Mouse (Mus musculus): ENCODE data around the gene Cdk5r1.
"Not testable (repeated sequence)": the region's sequence is repeated elsewhere in the genome, so short reads cannot be mapped to it uniquely, and the experiment has no call there.

Gene Cdk5r1

DNA sequence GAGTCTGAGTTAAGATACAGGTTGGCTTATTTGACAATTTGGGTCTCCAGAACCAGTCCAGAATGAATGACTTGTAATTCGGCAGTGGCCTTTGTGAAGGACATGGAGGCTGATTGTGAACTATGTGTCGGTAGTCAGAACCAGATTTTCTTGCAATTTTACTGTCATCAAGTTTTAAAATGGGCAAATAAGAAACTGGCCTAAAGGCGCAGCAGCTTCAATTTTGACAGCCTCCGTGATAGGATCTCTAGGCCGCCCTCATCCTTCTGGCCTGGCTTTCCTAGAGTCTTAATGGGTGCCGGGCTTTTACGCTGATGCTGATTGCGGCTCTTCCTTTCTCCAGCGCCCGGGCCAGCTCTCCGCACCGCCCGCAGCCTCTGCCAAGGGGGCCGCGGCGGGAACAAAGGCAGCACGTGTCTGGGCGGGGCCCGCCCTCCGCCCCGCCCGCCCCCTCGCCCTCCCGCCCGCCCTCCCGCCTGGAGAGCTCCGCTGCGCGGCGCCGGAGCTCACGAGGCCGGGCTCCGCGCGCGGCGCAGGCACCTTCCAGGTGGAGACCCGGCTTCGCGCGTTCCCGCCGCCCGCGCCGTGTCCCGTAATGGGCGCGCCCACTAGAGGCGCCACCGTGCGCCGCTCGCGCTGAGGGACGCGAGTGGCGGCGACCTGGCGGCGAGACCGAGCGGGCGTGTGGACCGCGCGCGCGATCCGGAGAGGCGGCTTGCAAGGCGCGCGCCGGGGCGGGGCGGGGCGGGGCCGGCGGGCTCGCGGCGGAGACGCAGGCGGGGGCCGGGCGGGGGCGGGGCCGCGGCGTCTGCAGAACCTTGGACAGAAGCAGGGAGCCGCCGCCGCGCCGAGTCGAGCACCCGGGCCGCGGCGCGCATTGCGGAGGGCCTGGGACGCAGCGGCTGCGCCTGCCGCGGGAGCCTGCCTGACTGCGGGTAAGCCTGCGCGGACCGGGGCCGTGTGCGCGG is at the start of gene Cdk5r1:
Gene Cdk5r1, plus strand, starts transcription at position 802 of the 968 bp plus-strand sequence.
- peak; percentile 65 to 88 for DNase-seq (ENCODE audit: low spot score in 2 of 2)

DNA sequence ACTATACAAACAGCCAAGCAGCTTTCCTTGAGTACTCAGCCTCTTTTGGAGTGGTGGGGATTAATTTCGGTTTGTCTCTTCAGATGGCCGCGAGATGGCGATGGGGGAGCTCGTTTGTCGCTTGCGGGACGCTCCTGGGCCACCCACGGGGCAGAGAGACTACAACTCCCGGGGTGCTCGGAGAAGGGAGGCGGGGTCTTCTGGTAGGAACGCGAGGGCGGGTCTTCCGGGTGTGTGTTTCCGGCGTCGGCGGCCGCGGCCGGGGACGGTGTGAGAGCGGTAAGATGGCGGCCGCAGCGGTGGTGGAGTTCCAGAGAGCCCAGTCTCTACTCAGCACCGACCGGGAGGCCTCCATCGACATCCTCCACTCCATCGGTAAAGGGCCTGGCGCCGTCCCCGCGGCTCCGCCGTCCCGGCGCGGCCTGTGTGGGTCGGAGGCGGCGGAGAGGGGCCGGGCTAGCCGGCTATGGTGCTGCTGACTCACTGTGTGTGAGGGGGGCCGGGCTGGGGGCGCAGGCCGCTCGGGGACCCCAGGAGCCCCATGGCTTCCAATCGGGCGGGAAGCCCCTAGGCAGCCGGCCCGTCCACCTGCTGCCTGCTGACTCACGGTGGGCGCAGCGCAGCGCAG is 48.3 kb upstream of the Cdk5r1 start, which contains the start of gene Psmd11:
Gene Psmd11, plus strand, starts transcription at position 235 of the 628 bp plus-strand sequence.
- DNase-seq (ENCODE audit: low spot score in 2 of 2) = peak; percentile 92 to 95

GRCm38 (mm10) chr11:80429009-80429475 is 47.8 kb upstream of the Cdk5r1 start:
- DNase-seq (ENCODE audit: low spot score in 2 of 2) = peak; percentile 16 to 24

DNA sequence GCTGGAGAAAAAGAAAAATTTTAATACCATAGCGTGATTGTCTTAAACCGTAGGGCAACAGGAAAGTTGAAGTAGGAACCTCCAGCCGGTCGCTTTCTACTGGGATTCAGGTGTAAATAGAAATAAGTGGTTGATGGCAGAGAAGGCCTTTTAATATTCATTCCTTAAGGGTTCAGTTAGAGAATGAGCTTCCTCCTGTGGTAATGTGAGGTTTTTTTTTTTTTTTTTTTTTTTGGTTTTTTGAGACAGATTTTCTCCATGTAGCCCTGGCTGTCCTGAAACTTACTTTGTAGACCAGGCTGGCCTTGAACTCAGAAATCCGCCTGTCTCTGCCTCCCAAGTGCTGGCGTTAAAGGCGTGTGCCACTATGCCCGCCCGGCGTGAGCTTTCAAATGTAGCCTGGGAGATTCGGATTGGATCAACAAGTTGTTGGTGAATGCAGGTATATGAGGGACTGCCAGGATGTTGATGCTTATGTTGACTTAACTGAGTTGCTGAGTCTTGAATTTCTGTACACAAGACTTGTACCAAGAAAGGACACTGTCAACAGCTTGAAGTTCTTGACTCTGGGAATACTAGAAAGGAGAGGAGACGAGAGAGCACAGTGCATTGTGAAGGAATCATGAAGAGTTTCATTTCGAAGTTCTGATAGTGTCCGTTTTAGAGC is 47.2 kb upstream of the Cdk5r1 start:
- no peak for DNase-seq (ENCODE audit: low spot score in 2 of 2)

DNA sequence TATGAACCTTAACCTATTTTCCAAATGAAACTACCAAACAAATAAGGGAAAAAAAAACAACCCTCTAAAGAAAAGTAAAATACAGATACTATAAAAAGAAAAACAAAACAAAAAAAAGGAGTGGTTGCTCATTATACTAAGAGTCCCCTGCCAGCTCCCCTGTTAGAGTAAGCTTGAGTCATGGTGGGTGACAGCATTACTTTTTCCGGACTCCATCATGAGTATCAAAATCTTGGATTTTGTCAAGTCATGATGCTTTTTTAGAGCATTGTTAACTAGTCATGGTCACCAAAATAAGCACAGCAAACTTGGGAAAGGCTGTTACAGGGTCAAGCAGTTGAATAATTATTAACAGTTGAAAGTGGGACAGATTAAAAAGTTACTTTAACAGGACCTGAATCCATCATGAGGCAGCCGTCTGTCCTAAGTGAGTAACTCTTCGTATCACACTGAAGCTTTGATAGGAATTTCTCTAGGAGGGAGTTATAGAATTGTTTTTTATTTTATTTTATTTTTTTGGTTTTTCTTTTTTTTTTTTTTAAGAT is 46.4 kb upstream of the Cdk5r1 start:
- no peak for DNase-seq (ENCODE audit: low spot score in 2 of 2)

DNA sequence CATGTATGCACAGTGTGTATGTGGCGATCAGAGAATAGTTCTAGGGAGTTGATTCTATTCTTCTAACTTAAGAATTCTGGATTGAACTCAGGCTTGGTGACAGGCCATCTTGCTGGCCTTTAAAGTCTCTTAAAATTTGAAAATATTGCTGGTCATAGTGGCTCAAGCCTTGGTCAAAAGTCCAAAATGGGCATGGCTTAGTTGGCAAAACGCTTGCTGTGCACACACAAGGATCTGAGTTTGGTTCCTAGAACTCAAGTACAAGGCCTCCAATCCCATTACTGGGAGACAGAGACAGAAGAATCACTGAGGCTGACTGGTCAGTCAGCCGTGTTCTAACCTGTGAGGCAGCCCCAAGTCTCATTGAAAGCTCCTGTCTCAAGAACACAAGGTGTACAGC is 29.9 kb upstream of the Cdk5r1 start:
- DNase-seq (ENCODE audit: low spot score in 2 of 2) = no peak

GRCm38 (mm10) chr11:80449859-80450258 is 27.0 kb upstream of the Cdk5r1 start:
- DNase-seq (ENCODE audit: low spot score in 2 of 2) = no peak

- no peak for DNase-seq (ENCODE audit: low spot score in 2 of 2)
Observed at GRCm38 (mm10) chr11:80452242-80452641, 24.6 kb upstream of the Cdk5r1 start.

DNA sequence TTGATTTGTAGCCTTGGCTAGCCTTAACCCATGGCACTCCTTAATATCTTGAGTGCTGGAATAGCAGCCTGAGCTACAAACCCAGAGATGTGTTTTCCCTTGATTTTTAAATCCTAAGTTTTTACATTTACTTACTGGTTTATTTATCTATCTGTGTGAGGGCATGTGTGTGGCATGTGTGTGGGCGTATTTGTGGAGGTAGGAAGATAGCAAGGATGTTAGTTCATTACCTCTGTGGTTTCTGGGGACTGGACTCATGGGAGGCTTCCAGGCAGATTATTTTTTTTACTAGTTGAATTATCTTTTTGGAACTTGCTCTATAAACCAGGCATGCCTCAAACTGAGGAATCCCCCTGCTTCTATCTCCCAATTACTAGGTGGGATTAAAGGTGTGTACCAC is 23.6 kb upstream of the Cdk5r1 start:
- no peak for DNase-seq (ENCODE audit: low spot score in 2 of 2)

DNA sequence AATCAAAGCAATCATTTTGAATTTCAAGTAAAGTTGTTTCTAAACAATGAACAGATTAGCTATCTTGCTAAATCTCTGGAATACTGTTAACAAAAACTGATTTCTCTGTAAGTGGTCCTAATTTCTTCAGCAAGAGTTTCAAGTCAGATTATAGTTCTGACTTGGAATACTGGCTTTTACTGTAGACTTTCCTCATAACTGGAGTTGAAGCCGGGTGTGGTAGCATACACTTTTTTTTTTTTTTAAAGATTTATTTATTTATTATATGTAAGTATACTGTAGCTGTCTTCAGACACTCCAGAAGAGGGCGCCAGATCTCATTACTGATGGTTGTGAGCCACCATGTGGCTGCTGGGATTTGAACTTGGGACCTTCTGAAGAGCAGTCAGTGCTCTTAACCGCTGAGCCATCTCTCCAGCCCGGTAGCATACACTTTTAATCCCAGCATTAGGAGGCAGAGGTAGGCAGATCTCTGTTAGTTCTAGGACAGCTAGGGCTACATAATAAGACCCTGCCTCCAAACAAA is 13.2 kb upstream of the Cdk5r1 start:
- DNase-seq (ENCODE audit: low spot score in 2 of 2) = not testable (repeated sequence)

- DNase-seq (ENCODE audit: low spot score in 2 of 2) = no peak
Observed at GRCm38 (mm10) chr11:80471836-80472605, 4.8 kb upstream of the Cdk5r1 start.

DNA sequence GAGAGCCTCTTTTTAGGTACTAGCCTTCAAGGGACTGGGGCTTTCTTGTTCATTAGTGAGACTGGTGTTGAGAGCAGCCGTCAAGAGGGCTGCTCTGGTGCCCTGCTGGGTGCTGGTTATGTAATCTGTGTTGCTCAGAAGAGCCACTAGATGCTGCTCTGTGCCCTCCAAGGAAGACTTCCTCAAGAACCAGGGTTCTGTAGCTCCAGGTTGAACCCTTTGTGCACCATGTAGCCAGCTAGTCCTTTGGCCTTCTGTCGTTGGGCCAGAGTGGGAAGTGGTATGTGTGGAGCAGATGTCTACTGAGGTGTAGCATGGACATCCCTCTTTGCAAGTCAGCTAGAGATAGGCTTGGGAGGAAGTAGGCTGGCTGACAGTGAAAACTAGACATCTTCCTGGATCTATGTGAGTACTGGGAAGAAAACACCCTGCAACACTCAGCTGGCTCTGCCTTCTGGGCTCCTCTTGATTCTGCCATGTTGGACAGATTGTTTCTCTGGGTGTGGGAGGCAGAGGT is 2.6 kb upstream of the Cdk5r1 start:
- peak in 1 of 2 experiments; percentile 18 for DNase-seq (ENCODE audit: low spot score in 2 of 2)

- DNase-seq (ENCODE audit: low spot score in 2 of 2) = no peak
Observed at GRCm38 (mm10) chr11:80474846-80475245, 2.0 kb upstream of the Cdk5r1 start.

GRCm38 (mm10) chr11:80475544-80475943 is 1.3 kb upstream of the Cdk5r1 start:
- DNase-seq (ENCODE audit: low spot score in 2 of 2) = no peak

GRCm38 (mm10) chr11:80477341-80478199 is 747 bp downstream of the Cdk5r1 start:
- peak in 1 of 2 experiments; percentile 21 for DNase-seq (ENCODE audit: low spot score in 2 of 2)

DNA sequence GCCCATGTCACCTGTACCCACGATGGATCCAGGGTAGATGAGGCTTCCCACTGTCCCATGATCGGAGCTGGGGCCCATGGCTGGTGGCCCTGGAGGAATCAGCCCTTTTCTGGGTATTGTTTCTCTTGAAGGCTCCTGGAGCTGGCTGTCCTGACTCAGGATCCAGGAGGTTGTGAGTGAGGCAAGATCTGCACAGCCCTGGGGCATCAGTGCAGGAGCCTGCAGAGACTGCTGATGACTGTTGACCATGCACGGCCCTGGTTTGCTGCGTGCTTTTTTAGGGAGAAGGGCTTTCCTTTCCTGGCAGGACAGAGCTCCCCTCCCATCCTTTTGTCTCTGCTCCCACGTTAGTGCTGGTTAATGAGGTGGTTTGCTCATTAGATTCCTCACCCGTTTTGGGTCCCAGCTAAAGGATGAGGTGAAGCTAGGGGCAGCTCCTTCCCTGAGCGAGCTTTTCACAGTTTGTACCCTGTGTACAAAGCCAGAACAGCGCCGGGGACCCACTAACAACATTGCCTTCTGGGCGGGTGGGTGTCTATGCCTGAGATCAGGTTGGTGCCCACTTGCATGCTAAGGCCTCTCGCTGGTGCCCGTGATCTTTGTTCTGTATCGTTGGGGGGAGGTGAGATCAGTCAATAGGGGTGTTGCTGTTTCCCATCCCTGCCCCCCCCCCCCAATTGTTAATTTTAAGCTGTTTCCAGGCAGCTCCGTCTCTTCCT is 2.0 kb downstream of the Cdk5r1 start:
- no peak for DNase-seq (ENCODE audit: low spot score in 2 of 2)

DNA sequence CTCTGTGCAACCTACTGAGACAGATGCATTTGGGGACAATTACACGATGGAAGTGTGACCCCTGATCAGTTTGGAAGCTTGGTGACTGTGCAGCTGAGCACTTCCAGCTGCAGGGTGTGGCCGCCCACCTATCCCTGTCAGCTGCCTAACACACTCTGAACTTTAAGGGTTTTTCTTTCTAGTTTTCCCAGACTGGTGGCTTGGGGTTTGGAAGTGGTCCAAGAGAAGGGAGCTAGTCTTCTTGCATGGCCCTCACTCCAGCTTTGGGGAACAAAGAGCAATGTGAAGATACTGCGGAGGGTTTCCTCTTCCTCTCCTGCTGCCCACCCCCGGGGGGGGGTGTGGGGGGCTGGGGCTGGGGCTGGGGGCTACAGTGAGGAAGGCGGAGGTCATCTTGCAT is 2.6 kb downstream of the Cdk5r1 start:
- no peak for DNase-seq (ENCODE audit: low spot score in 2 of 2)

GRCm38 (mm10) chr11:80479906-80480866 is 3.4 kb downstream of the Cdk5r1 start:
- DNase-seq (ENCODE audit: low spot score in 2 of 2) = no peak
